Mouse (Mus musculus) MN1 (cell line): ENCODE data around the gene Bnip2.

ENCODE experiments used
- DNase-seq: peaks from one replicate; pipeline ENCODE4 v3.0.0-alpha.2; 2016; ENCODE audit warnings: low spot score

Gene Bnip2

GRCm38 (mm10) chr9:70048280-70048679, 59.0 kb downstream of the Bnip2 start:
- no peak for DNase-seq

- DNase-seq, result no peak
Observed at GRCm38 (mm10) chr9:70048751-70049415, 59.6 kb downstream of the Bnip2 start.

GRCm38 (mm10) chr9:70049416-70049783, 60.1 kb downstream of the Bnip2 start:
- DNase-seq, result no peak

- no peak for DNase-seq
Observed at GRCm38 (mm10) chr9:70049839-70050238, 60.6 kb downstream of the Bnip2 start.

GRCm38 (mm10) chr9:70052730-70053129, 63.5 kb downstream of the Bnip2 start:
- DNase-seq, result no peak

GRCm38 (mm10) chr9:70053411-70053810, 64.1 kb downstream of the Bnip2 start:
- DNase-seq, result no peak
